8 mouse cellular contexts compared by ENCODE assay signal in the genomic region with DNA sequence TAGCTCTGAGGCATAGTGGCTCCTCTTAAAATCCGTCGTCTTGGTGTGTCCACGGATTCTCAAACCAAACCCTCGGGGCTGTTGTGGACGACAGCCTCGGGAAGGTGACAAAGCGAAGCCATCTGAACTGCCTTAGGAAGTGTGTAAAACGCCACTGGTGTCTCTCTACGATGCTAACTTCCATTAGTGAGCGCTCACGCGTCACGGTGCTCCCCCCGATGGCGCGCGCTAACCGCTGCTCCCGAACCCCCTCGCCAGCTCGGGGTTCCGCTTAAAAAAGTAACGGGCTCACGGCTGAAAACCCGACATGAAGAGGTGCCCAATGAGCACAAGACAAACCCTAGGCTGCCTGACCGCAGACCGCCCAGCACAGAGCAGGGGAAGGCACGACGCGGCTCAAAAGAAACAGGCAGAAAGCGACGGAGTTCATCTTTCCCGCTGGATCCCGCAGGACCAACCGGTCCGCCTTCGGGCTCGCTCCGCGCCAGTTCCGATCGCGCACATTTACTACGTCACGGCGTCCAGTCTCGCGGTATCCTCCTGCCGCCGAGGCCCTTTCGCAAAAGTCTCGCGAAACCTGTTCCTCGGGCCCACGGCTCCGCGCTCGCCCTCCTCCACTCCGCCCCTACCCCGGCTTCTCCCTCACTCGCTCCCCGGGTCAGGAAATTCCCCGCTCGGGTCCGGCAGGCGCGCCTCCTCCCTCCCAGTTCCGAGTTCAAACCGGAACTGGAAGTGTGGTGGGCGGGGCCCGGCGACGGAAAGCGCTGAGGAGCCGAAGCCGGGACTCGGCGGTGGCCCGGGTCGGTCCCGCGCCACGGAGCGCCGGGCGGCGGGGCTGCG. TPM values are rescaled to one million over a fixed set of nuclear protein-coding genes. Genes with fewer than 3 reads are reported as not detected.
DNase-seq lines count a peak whose midpoint lies in the region; ATAC-seq lines count a peak whose summit lies in the region.

TSS of gene Map3k7 (plus strand) at position 744 of the 840 bp plus-strand sequence.

- under 1% methylated on average over 88 of the region's 88 CpGs for WGBS in heart, embryonic 10.5 days
- under 1% methylated on average over 88 of the region's 88 CpGs for WGBS in kidney, embryonic 15.5 days

- no peaks in the 10 kb centered on the region for H3K27me3 ChIP-seq in heart, embryonic 10.5 days (ENCODE audit: insufficient read depth, poor library complexity, severe bottlenecking)
- H3K27me3 ChIP-seq in kidney, embryonic 15.5 days, result no peaks in the 10 kb centered on the region

- H3K36me3 ChIP-seq in heart, embryonic 10.5 days, result no peaks in the 10 kb centered on the region
- no peaks in the 10 kb centered on the region for H3K36me3 ChIP-seq in kidney, embryonic 15.5 days

- DNase-seq in B cell, adult 2 months, result peak; percentile 95
- DNase-seq in brain, adult 2 months (ENCODE audit: low read depth, low spot score), result peak; percentile 98
- DNase-seq in heart, embryonic 10.5 days (ENCODE audit: low spot score), result peak; percentile 97
- peak; percentile 92 for DNase-seq in liver
- DNase-seq in spleen, postnatal 4 days (ENCODE audit: low spot score in 2 of 2), result peak; percentile 91 to 97

- H3K4me2 ChIP-seq in kidney, embryonic 15.5 days, result peak within 1 kb of the TSS; percentile 68

- H3K4me1 ChIP-seq in heart, embryonic 10.5 days, result peaks cover 12% of the 10 kb centered on the region
- peaks cover 16% of the 10 kb centered on the region for H3K4me1 ChIP-seq in kidney, embryonic 15.5 days

- peak within 1 kb of the TSS; percentile 97 for H3K27ac ChIP-seq in heart, embryonic 10.5 days
- peak within 1 kb of the TSS; percentile 100 for H3K27ac ChIP-seq in kidney, embryonic 15.5 days

- peak within 1 kb of the TSS; percentile 88 for H3K4me3 ChIP-seq in heart, embryonic 10.5 days
- peak within 1 kb of the TSS; percentile 80 for H3K4me3 ChIP-seq in kidney, embryonic 15.5 days (replicated peaks)

- H3K9me3 ChIP-seq in heart, embryonic 10.5 days, result no peaks in the 10 kb centered on the region
- H3K9me3 ChIP-seq in kidney, embryonic 15.5 days (replicated peaks), result no peaks in the 10 kb centered on the region

- H3K9ac ChIP-seq in kidney, embryonic 15.5 days, result peak within 1 kb of the TSS; percentile 85

- peak; percentile 96 for ATAC-seq in erythroblast, adult 5-6 weeks (replicated peaks; ENCODE audit: low FRiP score, poor library complexity, severe bottlenecking)
- peak; percentile 96 for ATAC-seq in kidney, embryonic 15.5 days (replicated peaks; ENCODE audit: low FRiP score)
- ATAC-seq in monocyte, adult 5-6 weeks (replicated peaks; ENCODE audit: insufficient number of reproducible peaks, low FRiP score, low TSS enrichment, poor library complexity, severe bottlenecking), result peak; percentile 94

RNA-seq across cellular contexts. Expression of gene Map3k7, which starts in this region (rescaled TPM):
- 11.9 and 17.9 TPM in 2 replicates for total RNA-seq in erythroblast, adult 5-6 weeks (2015; ENCODE audit: low replicate concordance)
- 15.5 and 17.3 TPM in 2 replicates for total RNA-seq in erythroblast, adult 5-6 weeks (2017; ENCODE audit: low replicate concordance)
- 44.0 and 44.5 TPM in 2 replicates for polyA plus RNA-seq in heart, embryonic 10.5 days (2016; fragmentation: Nextera tagmentation; extraction: Ambion mirVana)
- 32.7 and 35.4 TPM in 2 replicates for polyA plus RNA-seq in kidney, embryonic 15.5 days (2015; fragmentation: Nextera tagmentation; extraction: Ambion mirVana)
- total RNA-seq in monocyte, adult 5-6 weeks (2017), result 34.7 to 42.5 TPM (median 39.3 TPM) in 3 replicates

Comparison
In these comparisons a context has a peak if more than half of its experiments do, and no peak if none do; other contexts are left out.
1. Peak in every context shown above with its lines: DNase-seq, ATAC-seq, H3K4me3 ChIP-seq and H3K27ac ChIP-seq.